Mouse (Mus musculus) layer of hippocampus, postnatal 10 days (tissue): ENCODE results near the gene Mars. TPM values are rescaled to one million over a fixed set of nuclear protein-coding genes. Genes with fewer than 3 reads are reported as not detected.

Source experiments
- DNase-seq, 2 experiments: peaks; one replicate each; pipeline ENCODE4 v3.0.0; 2021; ENCODE audit warnings: low spot score in 2 of 2
- total RNA-seq, 2 experiments: library from RNA; stranded (reverse); gene quantifications; 2 replicates each; pipeline ENCODE4 v1.2.3; 2021

Gene Mars
- total RNA-seq, 2 experiments from 2014 or later, result 53.9 to 57.7 TPM

DNA sequence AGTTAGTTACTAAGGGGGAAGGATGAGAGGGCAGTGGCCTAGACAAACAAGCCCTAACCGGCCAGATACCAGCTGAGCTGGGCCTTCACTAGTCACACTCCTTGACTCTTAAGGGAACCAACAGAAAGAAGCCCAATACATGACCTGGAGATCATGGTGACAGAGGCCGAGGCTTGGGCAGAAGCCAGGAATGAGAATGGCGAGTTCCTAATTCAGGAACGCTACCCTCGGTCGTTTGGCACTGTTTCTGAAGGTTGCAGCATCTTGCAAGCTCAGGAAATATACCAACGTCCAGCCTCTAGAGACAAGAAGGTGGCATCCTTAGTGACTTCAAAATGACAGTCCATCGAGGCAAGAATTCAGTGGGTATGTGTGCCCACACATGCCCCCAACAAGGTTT, 47.2 kb downstream of the Mars start:
- DNase-seq, result no peak

DNA sequence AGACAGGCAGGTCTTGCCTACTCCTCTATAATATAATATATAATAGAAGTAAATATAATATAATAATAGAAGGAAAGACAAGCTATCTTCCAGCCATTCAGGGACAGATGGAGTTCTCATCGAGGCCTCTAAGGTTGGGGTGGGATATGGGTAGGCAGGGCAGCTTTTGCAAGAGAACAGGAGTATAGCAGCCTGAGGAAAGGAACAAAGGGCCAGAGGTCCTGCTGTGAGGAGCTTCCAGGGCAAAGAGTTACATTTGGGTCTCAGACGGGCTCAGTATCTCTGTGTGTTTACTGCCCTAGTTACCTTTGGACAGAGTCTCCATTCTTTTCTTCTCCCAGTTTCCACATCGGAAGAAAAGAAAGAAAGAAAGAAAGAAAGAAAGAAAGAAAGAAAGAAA, 48.0 kb downstream of the Mars start:
- no peak for DNase-seq

DNA sequence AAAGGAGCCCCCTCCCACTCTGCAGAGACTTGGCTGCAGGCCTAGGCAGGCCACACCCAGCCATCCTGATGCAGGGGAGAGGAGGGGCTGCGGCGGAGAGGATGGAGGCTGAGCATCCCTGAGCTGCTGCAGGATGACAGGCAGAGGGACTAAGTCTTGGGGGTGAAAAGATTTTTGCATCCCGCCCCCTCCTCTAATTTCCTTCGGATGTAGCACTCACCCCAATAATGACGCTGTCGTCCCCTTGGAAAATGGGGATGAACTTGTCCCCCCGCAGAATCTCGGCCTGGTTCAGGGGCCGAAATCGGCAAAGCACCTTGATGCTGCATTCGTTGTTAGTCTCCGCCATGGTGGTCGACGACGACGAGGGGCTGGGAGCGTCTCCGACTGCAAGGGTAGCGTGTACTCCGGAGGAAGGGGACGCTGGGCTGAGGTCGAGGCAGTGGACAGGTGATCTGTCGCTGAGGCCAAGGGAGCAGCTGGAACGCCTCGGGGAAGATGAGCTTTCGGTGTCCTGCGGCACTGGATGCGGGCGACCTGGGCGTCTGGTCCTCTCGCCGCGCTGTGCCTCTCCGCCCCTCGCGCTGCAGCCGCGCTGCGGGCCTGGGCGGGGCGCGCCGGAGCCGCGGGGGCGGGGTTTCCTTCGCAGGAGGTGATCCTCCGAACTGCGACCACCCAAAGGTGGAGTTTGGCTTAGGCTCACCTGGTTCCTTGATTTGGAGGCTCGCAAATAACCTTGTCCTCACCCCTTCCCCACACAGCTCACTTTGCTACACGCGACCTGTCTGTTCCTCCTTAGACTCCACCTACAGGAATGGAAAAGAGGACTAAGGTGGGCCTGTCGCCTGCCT, 48.8 kb downstream of the Mars start, which contains the start of gene Kif5a:
Kif5a (minus strand) TSS at position 801 of the 851 bp plus-strand sequence.
- peak; percentile 51 to 74 for DNase-seq

DNA sequence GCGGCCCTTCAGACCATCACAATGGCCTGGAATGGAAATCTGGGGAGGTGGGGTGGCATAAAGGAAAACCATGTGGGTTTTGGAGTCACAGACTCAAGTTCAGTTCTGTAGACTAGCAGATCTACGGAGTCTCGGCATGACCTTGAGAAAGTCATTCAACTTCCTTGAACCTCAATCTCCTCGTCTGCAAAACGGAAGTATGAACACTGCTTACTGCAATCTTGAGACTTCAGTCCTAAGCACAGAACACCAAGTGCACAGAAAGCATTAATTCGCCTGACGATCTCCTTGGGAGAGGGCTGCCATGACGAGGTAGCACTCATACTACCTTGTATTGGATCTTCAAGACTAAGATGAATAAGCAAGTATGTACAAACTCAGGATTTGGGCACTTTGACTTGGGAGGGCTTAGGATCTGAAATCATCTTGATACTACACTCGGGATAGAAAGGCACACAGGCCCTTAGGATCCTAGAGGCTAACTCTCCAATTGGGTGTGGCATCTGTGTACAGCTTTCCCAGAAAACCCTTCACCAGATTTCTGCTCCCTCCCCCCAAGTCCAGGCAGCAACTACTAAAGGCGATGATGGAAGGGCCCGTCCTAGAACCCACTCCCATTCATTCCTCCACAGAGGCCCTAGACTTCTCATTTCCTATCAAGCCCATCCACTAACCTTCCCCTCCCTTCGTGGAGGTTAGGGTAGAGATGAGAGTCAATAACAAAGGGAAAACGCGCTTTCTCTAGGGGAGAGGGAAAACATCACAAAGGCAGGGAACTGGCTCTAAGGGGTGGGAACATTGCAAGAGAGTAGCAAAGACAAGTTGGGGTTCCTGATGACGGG, 49.7 kb downstream of the Mars start:
- no peak for DNase-seq

DNA sequence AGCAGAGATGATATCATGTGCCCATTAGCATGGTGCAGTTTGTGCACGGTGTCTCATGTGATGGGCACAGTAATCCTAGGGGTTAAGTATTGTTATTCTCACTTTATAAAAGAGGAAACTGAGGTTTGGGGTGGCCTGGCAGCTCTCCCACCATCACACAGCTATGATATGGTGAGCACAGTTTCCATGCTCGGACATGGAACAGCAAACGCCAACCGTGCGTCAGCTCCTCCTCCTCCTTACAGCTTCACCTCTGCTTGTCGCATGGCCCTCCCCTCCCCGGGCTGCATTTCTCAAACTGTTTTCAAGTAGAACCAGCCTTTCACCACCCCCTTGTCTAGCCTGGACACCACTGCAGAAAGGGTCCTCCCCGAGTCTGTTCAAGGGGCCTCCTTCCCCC, 53.1 kb downstream of the Mars start:
- DNase-seq, result no peak

DNA sequence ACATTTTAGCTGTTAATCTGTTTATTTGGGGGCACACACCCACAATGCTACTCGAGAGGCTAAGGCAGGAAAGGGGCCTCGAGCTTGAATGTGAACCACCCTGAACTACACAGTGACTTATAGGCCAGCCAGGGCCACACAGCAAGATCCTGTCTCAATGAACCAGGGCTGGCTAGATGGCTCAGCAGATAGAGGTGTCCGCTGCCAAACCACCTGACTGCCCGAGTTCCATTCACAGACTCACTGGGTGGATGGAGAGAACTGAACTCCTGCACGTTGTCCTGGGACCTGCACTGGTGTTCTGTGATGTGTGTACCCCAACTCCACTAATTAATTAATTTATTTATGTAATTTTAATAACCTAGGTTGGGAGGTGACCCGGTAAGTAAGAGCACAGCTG, 53.8 kb downstream of the Mars start:
- DNase-seq, result no peak

DNA sequence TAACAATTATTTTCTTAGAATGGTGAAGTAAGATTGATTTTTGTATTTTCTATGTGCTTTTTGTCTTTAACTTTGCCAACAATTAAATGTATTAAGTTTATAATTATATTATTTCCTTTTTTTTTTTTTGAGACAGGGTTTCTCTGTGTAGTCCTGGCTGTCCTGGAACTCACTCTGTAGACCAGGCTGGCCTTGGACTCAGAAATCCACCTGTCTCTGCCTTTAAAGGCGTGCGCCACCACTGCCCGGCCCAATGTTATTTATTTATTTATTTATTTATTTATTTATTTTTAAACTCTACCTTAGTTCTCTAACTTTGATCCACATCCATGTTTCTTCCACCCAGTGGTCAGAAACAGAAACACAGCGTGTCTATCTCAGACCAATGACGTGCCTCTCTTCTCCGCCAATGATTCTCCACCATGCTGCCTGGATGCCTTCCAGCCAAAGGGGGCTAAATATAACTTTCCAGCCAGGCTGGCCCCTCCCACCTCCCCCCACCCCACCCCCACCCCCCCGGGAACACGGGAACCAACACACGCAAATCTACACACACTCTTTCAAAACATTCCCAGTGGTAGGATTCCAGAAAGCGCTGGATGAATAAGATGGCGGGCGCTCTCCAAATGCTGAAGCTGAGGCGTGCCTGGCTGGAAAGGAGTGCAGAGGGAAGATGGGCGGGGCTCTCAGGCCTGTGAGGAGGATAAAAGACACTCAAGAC, 55.8 kb downstream of the Mars start:
- peak in 1 of 2 experiments; percentile 48 for DNase-seq

DNA sequence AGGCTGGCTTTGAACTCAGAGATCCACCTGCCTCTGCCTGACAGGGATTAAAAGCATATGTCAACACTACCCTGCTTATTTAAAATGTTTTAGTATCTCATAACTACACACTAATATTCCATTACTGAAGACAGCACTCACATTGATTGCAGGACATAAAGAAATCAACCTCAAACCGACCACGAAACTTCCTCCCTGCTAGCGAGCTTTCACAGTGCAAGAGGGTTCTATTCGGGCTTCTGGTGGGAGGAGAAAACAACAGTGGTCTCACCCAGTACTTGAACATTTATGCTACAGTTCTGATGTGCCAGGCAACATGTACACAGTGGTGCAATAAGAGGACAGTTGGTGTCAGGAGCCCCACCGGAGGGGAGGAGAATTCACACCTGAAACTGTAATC, 60.8 kb downstream of the Mars start:
- no peak for DNase-seq

Other genes starting within 250 kb of the Mars start
- gene Cdk4, start 248.3 kb downstream of the Mars start, total RNA-seq, result 100 to 1,000 TPM; 157 to 178 TPM
- 10 to 100 TPM; 59.9 to 63.4 TPM for gene Tspan31, start 241.5 kb downstream of the Mars start, total RNA-seq
- gene Agap2, start 236.5 kb downstream of the Mars start, total RNA-seq, result 100 to 1,000 TPM; 542 to 553 TPM
- 10 to 100 TPM; 94.3 to 98.3 TPM for gene Os9, start 190.7 kb downstream of the Mars start, total RNA-seq
- 100 to 1,000 TPM; 107 to 116 TPM for gene B4galnt1, start 146.6 kb downstream of the Mars start, total RNA-seq
- 1 to 10 TPM; 2.0 to 2.6 TPM for gene Slc26a10, start 131.1 kb downstream of the Mars start, total RNA-seq
- 100 to 1,000 TPM; 125 to 132 TPM for gene Arhgef25, start 121.7 kb downstream of the Mars start, total RNA-seq
- gene Dtx3, start 116.1 kb downstream of the Mars start, total RNA-seq, result 100 to 1,000 TPM; 187 to 203 TPM
- gene Pip4k2c, start 100.2 kb downstream of the Mars start, total RNA-seq, result 10 to 100 TPM; 38.3 to 38.4 TPM
- 100 to 1,000 TPM; 360 to 377 TPM for gene Kif5a, start 48.4 kb downstream of the Mars start, total RNA-seq
- gene Dctn2, start 45.4 kb downstream of the Mars start, total RNA-seq, result 100 to 1,000 TPM; 312 to 315 TPM
- gene Mbd6, start 22.8 kb downstream of the Mars start, total RNA-seq, result 10 to 100 TPM; 44.8 to 58.7 TPM
- gene Arhgap9, start 10.2 kb upstream of the Mars start, total RNA-seq, result 1 to 10 TPM; 1.1 to 1.2 TPM
- 1 to 10 TPM; 1.7 to 3.1 TPM for gene Gli1, start 30.2 kb upstream of the Mars start, total RNA-seq
- gene Inhbe, start 42.6 kb upstream of the Mars start, total RNA-seq, result not detected
- not detected for gene Inhbc, start 58.6 kb upstream of the Mars start, total RNA-seq
- gene R3hdm2, start 68.5 kb upstream of the Mars start, total RNA-seq, result 100 to 1,000 TPM; 174 to 178 TPM
- 1 to 10 TPM; 3.5 to 5.3 TPM for gene Stac3, start 189.9 kb upstream of the Mars start, total RNA-seq
- gene Ndufa4l2, start 203.2 kb upstream of the Mars start, total RNA-seq, result 1 to 10 TPM; 6.8 to 7.9 TPM
- gene Shmt2, start 210.7 kb upstream of the Mars start, total RNA-seq, result 10 to 100 TPM; 36.2 to 36.3 TPM
- gene Nxph4, start 222.8 kb upstream of the Mars start, total RNA-seq, result 1 to 10 TPM; 5.2 to 6.5 TPM